Mouse (Mus musculus) CD4-positive, CD25-positive, alpha-beta regulatory T cell, adult 2 months (primary cell): ENCODE measurements around the gene Hnrnpd.

Experiments used
- DNase-seq: peaks from one replicate; pipeline ENCODE4 v3.0.0-alpha.2; 2012; ENCODE audit warnings: low read depth, low spot score

Hnrnpd gene

DNA sequence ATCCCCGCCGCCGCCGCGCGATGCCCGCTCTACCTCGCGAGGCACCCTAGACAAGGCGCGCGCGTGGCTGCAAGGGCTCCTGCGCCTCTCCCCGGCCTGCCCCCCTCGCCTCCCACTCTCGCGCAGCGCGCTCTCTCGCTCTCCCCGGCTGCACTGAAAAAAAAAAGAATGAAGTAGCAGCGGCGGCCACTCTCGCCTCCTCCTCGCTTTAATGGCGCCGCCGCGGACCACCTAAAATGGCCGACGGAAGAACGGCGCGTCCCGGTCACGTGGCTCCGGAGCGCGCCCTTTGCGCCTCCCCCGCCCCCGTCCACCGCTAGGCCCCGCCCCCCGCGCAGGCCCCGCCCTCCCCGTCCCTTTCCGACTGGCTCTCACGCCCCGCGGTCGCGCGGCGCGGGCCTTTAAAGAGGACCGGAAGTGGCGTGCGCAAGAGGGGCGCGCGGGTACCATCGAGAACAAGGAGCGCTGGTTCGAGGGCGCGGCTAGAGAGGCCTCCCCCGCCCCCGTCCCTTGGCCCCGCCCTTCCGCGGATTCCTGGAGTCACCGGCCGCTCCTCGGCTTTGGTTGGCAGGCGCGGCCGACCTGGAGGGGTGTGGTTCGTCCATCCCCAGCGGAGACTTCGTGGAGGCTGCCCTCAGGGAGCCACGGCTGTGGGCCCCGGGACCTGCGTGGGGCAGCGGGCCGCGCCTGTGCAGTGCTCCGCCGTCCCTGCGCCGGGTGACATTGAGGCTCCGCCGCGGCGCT lies at the start of gene Hnrnpd, which contains the start of gene 4930524J08Rik:
Hnrnpd (minus strand) TSS at position 240 of the 744 bp plus-strand sequence.
4930524J08Rik (plus strand) TSS at position 363 of the 744 bp plus-strand sequence.
- DNase-seq, result peak; percentile 96

DNA sequence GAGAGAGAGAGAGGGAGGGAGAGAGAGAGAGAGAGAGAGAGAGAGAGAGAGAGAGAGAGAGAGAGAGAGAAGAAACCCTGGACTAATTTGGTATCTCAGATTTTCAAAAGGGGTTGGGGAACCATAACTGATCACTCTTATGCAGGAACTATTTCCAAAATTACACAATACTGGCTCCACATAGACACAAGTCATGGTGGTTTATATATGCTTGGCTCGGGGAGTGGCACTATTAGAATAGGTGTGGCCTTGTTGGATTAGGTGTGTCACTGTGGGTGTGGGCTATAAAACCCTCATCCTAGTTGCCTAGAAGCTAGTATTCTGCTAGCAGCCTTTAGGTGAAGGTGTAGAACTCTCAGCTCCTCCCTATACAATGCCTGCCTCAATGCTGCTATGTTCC lies 46.1 kb upstream of the Hnrnpd start:
- DNase-seq, result no peak

DNA sequence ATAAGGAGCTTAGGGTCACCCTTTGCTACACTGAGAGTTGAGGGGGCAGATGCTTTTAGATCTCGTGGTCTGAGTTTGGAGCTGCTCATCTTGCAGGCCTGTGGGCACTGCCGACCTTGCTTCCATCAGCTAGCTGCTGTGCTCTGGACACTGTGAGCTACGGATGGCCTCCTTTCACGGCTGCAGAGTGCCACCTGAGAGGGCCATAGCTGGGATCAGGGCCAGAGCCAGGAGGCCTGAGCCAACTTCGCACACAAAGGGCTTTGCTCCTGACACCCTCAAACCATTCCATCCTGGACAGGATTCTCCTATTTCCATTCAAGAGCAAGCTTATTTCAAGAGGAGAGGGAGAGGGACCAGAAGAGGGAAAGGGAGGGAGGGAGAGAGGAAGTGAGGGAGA lies 45.7 kb upstream of the Hnrnpd start:
- no peak for DNase-seq

DNA sequence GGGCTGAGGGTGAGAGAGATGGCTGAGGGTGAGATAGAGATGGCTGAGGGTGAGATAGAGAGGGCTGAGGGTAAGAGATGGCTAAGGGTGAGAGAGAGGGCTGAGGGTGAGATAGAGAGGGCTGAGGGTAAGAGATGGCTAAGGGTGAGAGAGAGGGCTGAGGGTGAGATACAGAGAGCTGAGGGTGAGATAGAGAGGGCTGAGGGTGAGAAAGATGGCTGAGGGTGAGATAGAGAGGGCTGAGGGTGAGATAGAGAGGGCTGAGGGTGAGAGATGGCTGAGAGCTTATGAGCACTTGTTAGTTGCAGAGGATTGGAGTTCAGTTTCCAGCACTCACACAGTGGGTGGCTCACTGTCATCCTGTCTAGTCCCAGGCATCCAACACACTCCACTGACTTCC lies 41.4 kb upstream of the Hnrnpd start:
- DNase-seq, result no peak

DNA sequence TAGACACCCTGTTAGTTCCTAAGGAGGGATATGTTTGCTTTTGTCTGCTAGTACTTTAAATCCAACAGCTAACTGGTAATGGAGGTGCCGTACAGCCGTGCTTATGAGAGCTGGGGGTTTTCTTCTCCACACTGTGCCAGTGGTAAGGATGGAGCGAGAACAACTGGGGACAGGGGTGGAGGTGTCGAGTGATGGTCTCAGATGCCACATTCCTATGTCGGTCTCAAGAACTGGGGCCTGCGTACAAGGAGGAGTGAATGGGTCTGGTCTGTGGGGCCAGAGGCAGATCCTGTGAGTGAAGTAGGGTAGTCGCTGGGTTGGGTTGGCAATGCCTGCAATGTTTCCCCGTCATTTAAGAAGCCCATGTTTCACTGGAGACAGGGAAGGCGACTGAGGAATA lies 33.9 kb upstream of the Hnrnpd start:
- DNase-seq, result no peak

DNA sequence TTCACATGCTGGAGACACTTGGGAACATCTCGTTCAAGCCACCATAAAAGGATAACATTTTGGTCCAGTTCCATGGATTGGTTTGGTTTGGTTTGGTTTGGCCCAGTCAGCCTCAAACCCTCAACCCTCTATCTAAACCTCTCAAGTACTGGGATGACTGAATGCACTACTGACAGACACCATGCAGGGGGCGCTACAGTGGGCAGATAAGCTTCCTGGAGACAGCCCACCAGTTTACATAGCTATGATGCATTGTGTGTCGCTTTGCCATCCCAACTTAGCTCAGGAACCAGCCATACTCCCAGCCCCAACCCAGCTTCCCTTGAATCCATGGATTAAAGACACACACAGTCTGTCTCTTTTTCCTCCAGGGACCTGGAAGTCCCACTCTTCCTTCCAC lies 29.7 kb upstream of the Hnrnpd start:
- DNase-seq, result peak; percentile 23

DNA sequence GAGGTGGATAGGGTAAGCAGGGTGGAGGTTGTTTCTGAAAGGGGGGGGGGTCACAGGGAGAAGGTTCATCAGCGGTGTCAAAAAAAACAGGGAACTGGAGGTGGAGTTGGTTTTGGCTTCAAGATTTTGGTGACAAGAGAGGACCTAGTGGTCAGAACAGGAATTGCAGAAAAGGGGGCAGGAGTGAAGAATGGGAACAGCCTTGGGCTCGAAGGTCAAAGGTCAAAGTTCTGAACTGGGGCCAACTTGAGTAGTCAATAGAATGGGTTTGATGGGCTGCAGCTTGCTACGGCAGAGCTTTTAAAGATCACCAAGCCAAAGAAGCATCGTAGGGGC lies 28.3 kb upstream of the Hnrnpd start:
- peak; percentile 56 for DNase-seq

DNA sequence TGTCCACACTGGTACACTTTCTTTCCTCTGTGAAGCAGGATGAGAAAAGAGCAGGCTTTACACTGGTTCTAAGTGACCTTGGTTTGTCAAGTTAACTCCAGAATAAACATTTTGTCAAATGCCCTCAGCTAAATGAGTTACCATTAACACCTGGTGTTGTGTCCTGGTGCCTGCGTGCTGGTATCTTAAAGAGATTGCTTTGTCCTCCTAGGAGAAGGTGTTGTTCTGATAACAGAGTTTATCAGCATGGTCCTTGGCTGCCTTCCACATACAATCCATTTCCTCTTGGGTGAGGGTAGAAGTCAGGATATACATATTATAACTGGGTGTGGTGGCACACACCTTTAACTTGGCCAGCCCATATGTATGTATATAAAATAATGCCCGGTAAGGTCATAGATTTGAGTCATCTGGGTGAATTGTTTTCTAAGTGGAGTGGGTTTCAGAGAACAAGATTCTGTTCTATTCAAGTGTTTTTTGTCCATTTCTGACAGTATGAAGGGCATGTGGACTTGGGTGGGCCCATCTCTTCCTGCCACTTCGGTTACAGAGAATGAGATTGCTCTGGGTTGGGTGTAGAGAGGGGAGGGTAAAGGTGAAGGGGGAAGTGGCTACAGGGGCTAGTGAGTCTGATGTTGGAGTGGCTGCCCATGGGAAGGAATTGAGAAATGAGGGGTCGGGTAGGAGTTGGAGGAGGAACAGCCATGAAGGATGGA lies 27.7 kb upstream of the Hnrnpd start:
- DNase-seq, result no peak

DNA sequence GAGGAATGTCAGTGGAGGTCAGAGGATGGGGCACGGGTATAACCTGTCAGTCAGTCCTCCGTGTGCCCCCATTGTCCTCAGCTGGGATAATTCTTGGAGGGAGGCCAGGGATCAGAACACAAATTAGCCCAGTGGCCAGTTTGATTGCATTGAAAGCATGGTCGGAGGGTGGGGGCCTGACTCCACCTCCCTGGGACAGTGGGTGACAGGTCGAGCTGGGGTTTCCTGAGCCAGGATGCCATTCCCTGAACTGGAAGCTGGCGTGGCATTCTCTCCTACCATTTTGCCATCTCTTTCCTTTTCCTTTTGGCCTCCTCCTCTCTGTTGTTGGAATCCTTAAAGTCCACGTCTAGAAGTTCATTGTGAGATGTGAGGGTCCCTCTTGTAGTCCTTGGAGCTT lies 27.2 kb upstream of the Hnrnpd start:
- no peak for DNase-seq

DNA sequence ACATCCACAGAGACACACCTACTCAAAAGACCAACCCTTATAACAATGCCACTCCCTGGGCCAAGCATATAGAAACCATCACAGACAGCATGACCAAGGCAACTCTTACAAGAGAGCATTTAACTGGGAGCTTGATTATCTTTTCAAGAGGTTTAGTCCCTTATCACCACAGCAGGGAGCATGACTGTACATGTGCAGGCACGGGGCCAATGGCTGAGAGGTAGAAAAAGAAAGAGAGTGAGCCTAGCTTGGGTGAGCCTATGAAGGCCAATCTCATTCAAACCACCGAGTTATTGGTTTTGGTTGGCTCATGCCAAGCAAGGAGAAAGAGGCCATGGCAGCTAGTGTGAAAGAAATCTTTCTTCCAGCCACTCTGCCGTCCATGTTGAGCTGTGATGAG lies 26.7 kb upstream of the Hnrnpd start:
- no peak for DNase-seq

DNA sequence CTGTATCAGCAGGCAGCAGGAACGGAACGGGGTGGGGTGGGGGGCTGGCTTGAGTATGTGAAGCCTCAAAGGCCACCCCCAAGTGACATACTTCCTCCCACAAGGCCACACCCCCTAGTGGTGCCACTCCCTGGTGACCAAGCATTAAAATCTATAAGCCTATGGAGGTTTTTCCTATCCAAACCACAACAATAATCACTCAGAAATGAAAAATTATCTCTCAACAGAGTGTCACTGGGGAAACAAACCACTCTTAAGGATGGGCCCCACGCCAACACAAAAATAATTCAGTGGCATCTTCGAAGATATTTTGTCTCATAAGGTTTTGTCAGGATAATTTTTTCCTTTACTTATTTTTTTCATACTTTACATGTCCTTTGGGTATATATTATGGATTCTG lies 25.2 kb upstream of the Hnrnpd start:
- no peak for DNase-seq

DNA sequence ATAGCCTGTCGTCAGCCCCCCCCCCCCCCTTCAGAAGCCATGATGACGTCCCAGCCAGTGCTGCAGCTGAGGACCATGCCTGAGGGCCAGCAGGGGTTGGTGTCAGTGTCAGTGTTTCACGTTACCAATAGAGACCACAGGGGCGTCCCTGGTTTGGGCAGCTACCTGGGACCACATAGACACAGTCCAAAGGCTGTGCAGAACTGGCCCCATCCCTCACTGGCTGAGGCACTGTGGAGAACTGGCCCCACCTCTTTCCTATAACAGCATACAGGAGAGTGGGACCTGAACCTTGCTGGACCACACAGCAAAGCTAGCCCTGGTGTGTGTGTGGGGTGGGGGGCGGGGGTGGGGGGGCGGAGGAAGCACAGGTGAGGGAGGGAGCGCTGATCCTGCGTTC lies 21.8 kb upstream of the Hnrnpd start:
- no peak for DNase-seq

DNA sequence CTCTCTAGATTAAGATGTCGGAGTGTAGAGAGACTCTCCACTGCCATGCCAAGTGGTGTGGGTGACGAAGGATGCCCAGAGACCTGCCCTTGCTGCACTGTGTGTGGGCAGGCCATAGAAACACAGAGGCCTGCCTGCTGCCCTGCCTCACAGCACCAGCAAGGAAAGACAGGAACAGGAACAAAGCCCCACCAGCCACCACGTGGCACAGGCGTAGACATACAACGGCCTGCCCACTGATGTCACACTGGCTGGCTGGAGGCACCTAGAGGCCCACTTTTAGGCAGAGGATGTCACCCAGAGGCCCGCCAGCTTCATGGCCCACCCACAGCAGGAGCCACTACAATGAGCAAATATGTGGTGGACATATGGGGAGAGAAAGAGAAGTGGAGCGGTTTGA lies 21.3 kb upstream of the Hnrnpd start:
- DNase-seq, result no peak

DNA sequence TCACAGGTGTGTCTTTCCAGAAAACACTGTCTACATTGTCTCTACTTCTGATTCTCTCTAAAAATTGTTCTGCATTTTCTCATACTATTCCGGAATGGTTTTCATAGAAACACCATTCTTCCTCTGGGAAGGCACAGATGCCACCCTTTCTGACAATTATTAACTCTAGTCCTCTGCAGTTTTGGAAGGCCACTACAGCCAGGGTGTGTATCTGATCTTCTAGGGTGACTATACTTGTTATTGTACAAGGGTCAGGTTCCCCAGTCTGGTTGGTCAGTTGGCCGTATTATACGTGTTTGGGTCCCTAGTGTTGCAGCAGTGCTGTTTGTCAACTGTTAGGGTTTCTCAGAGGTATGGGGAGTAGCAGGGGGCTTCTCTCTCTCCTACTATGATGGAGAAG lies 15.9 kb upstream of the Hnrnpd start:
- no peak for DNase-seq

DNA sequence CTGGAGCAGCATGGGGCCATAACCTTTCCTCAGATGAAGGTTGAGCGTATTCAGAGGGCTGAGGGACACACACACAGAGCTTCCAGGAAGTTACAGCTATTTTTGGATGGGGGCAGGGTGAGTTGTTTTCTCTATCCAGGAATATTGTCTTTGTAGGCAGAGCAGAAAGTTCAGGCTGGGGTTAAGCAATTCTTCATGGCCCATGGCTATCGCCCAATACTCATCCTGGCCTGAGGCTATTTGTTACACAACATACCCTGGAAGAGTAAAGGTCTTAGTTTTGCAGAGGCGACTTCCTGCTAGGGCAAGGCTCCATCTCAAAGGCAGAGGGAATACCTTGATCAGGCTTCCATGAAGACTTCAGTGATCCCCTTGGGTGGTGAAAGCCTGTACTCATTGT lies 15.4 kb upstream of the Hnrnpd start:
- DNase-seq, result no peak

DNA sequence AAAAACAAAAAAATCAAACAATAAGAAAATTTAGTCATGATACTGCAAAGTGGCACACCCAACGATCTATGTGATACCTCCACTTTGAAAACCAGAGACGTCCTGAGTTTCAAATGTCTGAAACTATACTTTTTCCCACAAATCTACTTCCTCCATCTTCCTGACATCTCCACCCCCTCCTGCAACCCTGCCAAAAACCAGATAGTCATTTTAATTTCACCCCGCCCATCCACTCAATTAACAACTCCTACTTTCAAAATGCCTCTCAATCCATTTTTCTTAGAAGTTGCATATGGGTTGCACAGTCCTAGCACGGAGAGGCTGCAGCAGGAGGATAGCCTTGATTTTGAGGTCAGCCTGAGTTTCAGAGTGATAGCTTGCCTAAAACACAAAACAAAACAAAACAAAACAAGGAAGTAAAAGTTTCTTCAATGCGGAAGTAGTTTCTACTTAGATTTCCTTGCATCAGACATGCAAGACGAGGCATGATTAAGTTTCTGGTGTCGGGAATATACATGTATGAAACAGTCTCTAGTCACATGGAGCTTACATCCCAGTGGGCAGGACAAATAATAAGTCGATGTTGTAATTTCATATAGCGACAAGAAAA lies 4.8 kb upstream of the Hnrnpd start:
- no peak for DNase-seq

DNA sequence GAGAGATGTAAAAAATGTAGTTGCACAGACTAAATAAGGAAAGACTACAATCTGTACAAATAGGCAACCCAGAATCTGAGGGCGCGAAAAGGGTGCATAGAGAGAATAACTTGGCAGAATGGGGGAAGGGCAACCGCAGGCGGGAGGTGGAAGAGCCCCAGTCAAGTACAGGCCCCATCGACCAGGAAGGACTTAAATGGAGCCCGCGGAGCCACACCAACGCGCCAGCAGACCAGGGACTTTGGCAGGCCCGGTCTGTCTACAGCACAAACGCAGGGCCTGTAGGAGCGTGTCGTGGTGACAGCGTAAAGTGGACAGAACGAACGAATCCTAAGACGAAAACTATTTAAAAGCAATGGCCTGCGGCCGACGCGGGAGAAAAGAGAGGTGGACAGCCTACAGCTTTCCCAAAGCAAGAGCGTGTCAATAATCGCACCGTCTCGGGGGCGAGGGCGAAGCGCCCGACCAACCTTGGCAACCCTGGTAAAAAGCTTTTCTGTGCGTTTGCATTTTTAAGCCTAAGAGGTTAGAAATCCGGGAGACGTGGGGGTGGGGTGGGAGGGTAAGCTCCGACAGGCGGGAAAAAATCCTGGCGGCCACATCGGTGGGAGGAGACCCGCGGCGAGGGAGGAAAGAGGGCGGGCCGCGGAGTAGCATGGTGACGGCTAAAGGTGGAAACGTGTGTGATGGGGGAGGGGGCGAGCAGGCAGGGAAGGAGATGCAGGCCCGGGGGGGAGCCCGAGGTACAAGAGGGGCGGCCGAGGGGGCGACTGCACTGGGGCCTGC lies 1.0 kb downstream of the Hnrnpd start:
- DNase-seq, result peak; percentile 79

DNA sequence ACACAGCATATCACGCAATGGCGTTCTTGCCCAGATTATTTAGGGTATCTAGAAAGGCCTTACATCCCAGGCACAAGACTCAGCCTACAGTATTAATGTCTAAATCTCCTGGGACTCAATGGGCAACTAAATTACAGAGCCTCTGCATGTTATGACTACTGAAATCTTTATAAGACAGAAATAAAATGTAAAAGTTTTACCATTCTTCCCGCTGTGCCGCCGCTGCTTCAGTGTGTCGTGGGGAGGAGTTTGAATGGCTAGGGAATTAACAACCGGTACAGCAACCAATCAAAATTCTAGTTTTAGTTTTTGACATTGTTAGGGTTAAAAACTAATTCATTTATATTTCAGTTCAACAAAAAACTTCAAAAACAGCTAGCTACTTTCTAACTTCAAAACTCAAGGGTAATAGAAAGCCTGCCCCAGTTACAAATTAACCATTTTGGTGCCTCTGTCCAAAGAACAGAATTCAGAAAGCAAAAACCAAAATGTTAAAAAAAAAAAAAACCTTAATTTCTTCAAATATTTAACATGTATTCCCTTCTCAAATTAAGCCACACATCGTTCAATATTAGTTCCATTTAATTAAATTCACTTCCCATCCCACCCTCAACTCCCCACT lies 2.3 kb downstream of the Hnrnpd start:
- DNase-seq, result peak; percentile 18

DNA sequence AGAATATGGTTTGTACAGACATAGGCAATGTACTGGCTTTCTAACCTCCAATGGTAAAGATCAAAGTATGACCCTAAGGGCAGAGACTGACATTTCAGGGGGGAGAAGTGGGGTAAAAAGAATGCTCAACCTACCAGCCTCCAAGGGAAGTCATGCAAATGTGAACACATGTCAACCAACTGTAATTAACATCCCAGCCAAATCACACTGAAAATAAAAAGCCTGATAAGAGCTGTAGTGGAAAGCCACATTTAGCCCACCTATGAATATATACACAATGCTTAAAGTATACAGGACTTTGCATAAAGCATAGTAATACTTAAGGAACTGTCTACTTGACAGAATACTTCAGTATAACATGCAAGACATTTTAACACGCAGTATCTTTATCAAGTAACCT lies 3.0 kb downstream of the Hnrnpd start:
- DNase-seq, result no peak

DNA sequence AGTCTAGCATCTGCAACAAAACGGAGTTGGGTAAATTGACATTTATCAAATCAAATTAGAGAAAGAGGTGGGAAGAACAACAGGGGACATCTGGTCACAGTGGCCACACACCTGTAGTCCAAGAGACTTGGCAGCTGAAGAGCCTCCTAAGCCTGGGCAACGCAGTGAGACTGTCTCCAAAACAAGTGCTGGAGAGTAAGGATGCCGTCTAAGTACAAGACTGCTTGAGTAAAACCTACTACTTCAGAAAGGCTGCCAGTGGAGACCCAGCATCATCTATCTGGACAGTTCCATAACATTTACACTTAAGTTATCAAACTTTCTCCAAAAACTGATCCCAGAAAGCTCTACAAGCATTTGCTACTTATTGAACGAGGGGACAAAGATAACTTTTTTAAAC lies 3.7 kb downstream of the Hnrnpd start:
- no peak for DNase-seq

DNA sequence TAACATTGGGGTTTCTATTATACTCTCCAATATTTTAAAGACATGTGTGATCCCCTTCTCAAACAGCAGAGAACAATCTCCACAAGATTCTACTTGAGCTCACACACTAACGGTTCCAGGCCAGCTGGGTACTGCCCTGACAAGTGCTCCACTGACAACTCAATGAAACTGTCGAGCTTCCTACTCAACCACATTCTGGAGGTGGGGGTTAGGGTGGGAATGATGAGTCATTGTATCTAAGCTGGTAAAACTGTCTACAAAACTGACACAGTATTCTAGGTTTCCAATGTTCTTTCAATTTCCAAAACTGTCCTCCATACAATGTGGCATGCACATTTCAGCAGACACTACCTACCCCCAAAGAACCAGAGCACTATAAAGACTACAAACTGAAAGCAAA lies 4.8 kb downstream of the Hnrnpd start:
- DNase-seq, result peak; percentile 37

DNA sequence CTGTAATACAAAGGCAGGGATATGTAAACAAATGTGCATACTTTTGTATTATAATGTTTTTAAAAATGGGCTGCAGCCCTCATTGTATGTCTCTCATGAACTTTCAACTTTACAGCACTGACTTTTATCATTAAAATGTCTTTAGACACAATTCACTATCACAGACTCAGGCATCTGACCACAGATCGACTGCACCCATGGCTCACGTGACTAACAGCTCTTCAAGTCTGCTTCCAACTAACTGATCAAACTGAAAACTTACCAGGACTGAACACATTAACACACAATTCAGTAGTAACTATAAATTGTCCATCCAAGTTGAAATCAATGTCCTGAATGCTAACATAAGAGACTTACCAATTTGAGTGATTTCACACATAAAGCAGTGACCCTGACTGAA lies 18.8 kb downstream of the Hnrnpd start:
- no peak for DNase-seq
